Mouse (Mus musculus) hindbrain, embryonic 13.5 days (tissue): ENCODE data around the gene Dqx1. TPM values are rescaled to one million over a fixed set of nuclear protein-coding genes. Genes with fewer than 3 reads are reported as not detected.

Source experiments
- ATAC-seq: fragments of 200-750 bp; cut with Nextera tagmentation; 2 replicates; pipeline ENCODE4 v1.8.0; 2017; ENCODE audit warnings: moderate TSS enrichment; ENCODE audit not compliant: low FRiP score
- H3K27ac ChIP-seq: fragments of 300-500 bp; sonication (generic); 2 replicates; pipeline ENCODE4 v1.5.1; 2015; ENCODE audit warnings: inconsistent platforms, mild to moderate bottlenecking, moderate library complexity
- H3K27me3 ChIP-seq: fragments of 300-500 bp; sonication (generic); 2 replicates; pipeline ENCODE4 v1.6.1; 2015; ENCODE audit warnings: mild to moderate bottlenecking, inconsistent platforms
- H3K36me3 ChIP-seq: fragments of 300-500 bp; sonication (generic); 2 replicates; pipeline ENCODE4 v1.6.1; 2015; ENCODE audit warnings: mild to moderate bottlenecking, inconsistent platforms
- H3K4me1 ChIP-seq: fragments of 300-500 bp; sonication (generic); replicated peaks from 2 replicates; pipeline ENCODE4 v1.6.1; 2015; ENCODE audit warnings: inconsistent platforms
- H3K4me2 ChIP-seq: fragments of 300-500 bp; sonication (generic); 2 replicates; pipeline ENCODE4 v1.6.1; 2015; ENCODE audit warnings: inconsistent platforms, mild to moderate bottlenecking, moderate library complexity
- H3K4me3 ChIP-seq: fragments of 300-500 bp; sonication (generic); 2 replicates; pipeline ENCODE4 v1.5.1; 2015; ENCODE audit warnings: mild to moderate bottlenecking, inconsistent platforms
- H3K9ac ChIP-seq: fragments of 300-500 bp; sonication (generic); 2 replicates; pipeline ENCODE4 v1.6.1; 2015; ENCODE audit warnings: mild to moderate bottlenecking, inconsistent platforms
- H3K9me3 ChIP-seq: fragments of 300-500 bp; sonication (generic); 2 replicates; pipeline ENCODE4 v1.6.1; 2016; ENCODE audit warnings: inconsistent platforms
- WGBS: fragments of 180-500 bp; shearing (Covaris S2); methylation state at CpG from one replicate; pipeline ENCODE4 v1.1.7; 2015; 5-methylcytosine and 5-hydroxymethylcytosine counted together
- polyA plus RNA-seq: library from polyadenylated mRNA; unstranded; fragments of >200 nt; fragmentation: Nextera tagmentation; extraction: Ambion mirVana; gene quantifications from 2 replicates; pipeline ENCODE4 v1.2.1, GENCODE M21; 2015

Dqx1 gene
- polyA plus RNA-seq, 1 experiment from 2014 or later: 0.81 TPM

DNA sequence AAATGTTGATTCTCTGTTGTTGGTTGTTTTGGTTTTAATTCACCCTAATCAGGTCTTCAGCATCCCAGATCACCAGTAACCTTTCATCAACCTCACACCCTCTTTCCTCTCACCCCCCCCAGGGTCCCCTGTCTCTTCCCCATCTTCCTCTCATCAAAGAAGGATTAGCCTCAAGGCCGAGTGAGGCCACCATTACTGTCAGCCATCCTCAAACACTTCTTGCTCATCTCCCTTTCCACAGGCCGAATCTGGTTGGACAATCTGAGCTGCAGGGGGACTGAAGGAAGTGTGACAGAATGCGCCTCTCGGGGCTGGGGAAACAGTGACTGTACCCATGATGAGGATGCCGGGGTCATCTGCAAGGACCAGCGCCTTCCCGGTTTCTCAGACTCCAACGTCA lies 20.5 kb upstream of the Dqx1 start:
- Histone ChIP-seq H3K27ac (no peak overlapping the region), H3K36me3 (no peaks in the 10 kb centered on the region), H3K9me3 (no peaks in the 10 kb centered on the region), H3K4me2 (no peak overlapping the region), H3K4me3 (no peak overlapping the region), H3K9ac (no peak overlapping the region), H3K27me3 (peaks cover 39% of the 10 kb centered on the region), H3K4me1 (peaks cover 34% of the 10 kb centered on the region)
- no peak for ATAC-seq
- WGBS: 88% methylated on average over 8 of the region's 8 CpGs

DNA sequence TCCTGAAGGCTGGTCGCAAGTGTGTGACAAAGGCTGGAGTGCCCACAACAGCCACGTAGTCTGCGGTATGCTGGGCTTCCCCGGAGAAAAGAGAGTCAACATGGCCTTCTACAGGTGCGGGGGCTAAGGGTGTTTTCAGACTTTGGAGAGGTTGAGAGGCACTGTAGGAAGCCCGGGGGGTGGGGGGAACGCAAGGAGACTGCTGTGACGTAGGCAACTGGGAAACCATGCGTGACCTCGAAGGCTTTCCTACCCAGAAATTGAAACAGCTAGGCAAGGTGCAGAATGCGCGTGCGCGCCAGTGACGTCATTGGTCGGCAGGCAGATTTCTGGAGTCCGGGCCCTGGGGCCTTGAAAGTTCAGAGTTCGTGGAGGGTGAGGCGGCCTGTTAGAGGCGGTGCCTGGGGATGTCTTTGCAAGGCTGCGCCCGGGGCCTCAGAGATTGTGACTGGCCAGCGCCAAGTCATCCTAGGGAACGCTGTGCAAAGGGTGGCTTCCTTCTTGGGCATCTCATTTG lies 19.1 kb upstream of the Dqx1 start:
- no peaks in the 10 kb centered on the region for H3K9me3 ChIP-seq
- peak; percentile 65 for ATAC-seq
- H3K4me3 ChIP-seq: peak overlapping the region; percentile 26
- H3K4me2 ChIP-seq: peak overlapping the region; percentile 53
- peak overlapping the region; percentile 43 for H3K9ac ChIP-seq
- WGBS: 5% methylated on average over 24 of the region's 24 CpGs
- H3K36me3 ChIP-seq: no peaks in the 10 kb centered on the region
- no peak overlapping the region for H3K27ac ChIP-seq
- H3K27me3 ChIP-seq: peaks cover 25% of the 10 kb centered on the region
- H3K4me1 ChIP-seq: peaks cover 20% of the 10 kb centered on the region

DNA sequence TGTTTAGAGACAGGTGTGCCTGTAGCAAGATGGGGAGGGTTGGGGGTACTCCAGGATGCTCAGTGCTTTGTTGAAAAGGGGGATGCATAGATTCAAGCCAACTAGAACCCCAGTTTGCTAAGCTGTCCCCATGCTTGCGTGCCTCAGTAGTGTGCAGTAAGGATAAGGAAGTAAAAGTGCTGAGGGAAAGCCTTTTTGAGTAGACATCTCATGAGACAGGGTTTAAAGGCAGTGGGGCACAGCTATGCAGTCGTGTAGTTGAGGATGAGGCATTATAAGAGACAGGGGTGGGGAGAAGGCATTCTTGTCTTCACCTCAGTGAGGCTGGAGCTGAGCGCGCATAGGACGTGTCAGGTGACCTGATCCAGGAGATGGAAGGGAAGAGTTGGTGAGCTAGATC lies 17.0 kb upstream of the Dqx1 start:
- ATAC-seq: no peak
- Histone ChIP-seq H3K27ac (no peak overlapping the region), H3K4me2 (no peak overlapping the region), H3K27me3 (peaks cover 6% of the 10 kb centered on the region), H3K9me3 (no peaks in the 10 kb centered on the region), H3K4me1 (peaks cover 9% of the 10 kb centered on the region), H3K36me3 (no peaks in the 10 kb centered on the region), H3K9ac (no peak overlapping the region), H3K4me3 (no peak overlapping the region)
- WGBS: 80% methylated on average over 5 of the region's 5 CpGs

DNA sequence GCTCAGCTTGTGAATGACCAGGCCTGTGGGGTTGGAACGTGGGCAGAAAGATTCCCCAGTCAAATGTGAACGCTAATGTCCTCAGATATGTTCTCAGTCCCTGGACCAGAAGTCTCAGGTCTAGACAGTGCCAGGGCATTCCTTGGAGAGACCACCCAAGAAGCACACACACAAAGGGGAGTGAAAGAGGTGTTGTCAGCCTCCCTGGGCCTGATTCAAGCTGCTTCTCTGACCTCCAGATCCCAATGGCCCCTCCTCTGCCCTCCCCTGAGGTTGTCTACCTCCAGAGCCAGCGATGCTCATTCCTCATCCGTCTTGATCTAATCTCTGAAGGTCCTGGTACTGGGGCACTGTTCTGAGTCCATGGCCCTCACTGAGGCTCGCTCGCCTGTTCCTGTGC lies 14.1 kb upstream of the Dqx1 start:
- Histone ChIP-seq H3K4me2 (no peak overlapping the region), H3K4me3 (no peak overlapping the region), H3K27ac (no peak overlapping the region), H3K4me1 (peaks cover 4% of the 10 kb centered on the region), H3K27me3 (no peaks in the 10 kb centered on the region), H3K36me3 (no peaks in the 10 kb centered on the region), H3K9ac (no peak overlapping the region), H3K9me3 (no peaks in the 10 kb centered on the region)
- ATAC-seq: no peak
- 65% methylated on average over 6 of the region's 6 CpGs for WGBS

DNA sequence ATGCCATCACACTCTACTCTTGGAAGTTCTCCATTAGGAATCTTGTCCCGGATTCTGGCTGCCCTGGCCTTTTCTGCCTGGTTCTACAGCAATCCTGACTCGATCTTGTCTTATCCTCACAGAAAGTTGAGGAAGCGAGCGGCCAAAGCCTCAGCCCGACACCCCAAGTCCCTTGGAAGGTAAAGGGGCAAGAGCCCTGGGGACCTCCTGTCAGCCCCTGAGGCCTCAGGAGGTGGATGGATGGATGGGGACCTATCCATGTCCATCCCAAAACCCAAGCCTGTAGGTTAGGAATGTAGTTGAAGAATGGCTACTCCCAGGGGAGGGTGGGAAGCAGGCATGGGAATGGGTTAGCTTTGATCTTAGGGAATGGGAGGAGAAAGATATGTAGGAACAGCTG lies 13.7 kb upstream of the Dqx1 start:
- Histone ChIP-seq H3K9ac (no peak overlapping the region), H3K36me3 (no peaks in the 10 kb centered on the region), H3K4me3 (no peak overlapping the region), H3K27me3 (no peaks in the 10 kb centered on the region), H3K27ac (no peak overlapping the region), H3K9me3 (no peaks in the 10 kb centered on the region), H3K4me2 (no peak overlapping the region), H3K4me1 (no peaks in the 10 kb centered on the region)
- ATAC-seq: no peak
- 92% methylated on average over 5 of the region's 5 CpGs for WGBS

DNA sequence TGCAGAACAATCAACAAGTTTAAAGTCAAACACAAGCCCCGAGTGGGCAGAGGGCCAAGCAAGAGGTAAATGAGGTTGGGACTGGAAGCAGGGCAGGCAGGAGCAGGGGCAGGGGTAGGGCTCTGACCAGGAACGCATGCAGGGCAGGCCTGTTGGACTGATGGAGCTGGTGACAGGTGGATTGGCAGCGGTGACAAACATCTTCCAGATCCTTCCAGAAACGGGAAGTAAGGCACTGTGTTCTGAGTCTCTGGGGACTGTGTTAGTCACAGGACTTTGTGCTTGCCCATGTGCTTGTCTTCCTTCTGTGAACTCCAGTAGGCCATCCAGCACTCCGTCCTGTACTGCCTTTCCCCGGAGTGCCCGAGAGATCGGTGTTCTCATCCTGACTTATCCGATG lies 12.9 kb upstream of the Dqx1 start:
- Histone ChIP-seq H3K4me1 (no peaks in the 10 kb centered on the region), H3K9me3 (no peaks in the 10 kb centered on the region), H3K27me3 (no peaks in the 10 kb centered on the region), H3K4me2 (no peak overlapping the region), H3K9ac (no peak overlapping the region), H3K27ac (no peak overlapping the region), H3K36me3 (no peaks in the 10 kb centered on the region), H3K4me3 (no peak overlapping the region)
- no peak for ATAC-seq
- 80% methylated on average over 9 of the region's 9 CpGs for WGBS

DNA sequence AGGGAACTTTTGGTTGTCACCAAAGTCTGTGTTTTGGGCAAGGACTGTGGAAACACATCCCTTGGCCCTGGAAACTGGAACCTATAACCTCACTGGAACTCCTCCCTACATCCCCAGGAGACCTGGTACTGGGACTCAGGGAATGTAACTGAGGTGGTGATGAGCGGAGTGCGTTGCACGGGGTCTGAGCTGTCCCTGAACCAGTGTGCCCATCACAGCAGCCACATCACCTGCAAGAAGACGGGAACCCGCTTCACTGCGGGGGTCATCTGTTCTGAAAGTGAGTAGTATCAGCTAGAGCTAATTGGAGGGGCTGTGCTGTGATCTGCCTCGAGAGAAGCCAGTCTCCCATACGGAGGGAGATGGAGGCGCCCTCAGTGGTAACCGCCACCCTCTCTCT lies 8.3 kb upstream of the Dqx1 start:
- no peaks in the 10 kb centered on the region for H3K27me3 ChIP-seq
- H3K9me3 ChIP-seq: no peaks in the 10 kb centered on the region
- no peak overlapping the region for H3K4me3 ChIP-seq
- no peak overlapping the region for H3K27ac ChIP-seq
- no peak for ATAC-seq
- no peak overlapping the region for H3K4me2 ChIP-seq
- H3K36me3 ChIP-seq: peaks cover 15% of the 10 kb centered on the region
- 73% methylated on average over 10 of the region's 10 CpGs for WGBS
- no peak overlapping the region for H3K9ac ChIP-seq
- peaks cover 15% of the 10 kb centered on the region for H3K4me1 ChIP-seq

DNA sequence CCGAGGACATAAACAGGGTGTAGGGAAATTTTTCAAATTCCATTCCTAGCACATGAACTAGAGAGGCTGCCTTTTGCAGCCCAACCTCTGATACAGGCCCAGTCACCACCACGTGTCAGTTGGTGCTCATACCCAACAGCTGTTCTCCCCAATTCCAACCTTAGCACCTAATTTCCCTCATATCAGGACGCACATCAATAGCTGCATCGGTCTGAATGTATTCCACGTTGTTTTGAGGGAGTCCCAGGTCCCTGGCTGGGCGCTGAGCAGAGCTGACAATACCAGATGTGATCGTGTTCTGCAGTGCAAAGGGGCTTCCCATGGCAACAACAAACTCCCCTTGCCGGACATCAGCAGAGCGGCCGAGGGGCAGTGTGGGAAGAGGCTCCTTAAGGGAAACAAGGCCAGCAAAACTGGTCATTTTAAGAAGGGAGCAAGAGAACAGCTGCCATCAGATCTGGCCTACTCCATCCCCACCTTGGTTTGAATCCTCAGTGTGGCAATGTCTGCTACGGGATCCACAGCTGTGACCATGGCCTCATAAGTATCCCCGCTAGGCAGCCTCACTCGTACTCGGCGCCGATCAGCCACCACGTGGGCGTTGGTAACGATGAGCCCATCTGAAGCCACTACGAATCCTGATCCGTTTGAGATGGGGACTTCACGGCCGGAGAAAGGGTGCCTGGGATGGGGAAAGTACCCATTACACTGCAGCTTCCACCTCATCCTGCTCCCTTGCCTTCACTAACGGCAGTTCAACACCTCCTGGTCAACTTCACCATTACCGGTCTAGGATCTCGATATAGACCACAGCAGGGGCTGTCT lies 4.3 kb upstream of the Dqx1 start:
- H3K4me1 ChIP-seq: peaks cover 31% of the 10 kb centered on the region
- H3K27ac ChIP-seq: peak overlapping the region; percentile 92
- no peaks in the 10 kb centered on the region for H3K9me3 ChIP-seq
- H3K4me2 ChIP-seq: peak overlapping the region; percentile 91
- peak overlapping the region; percentile 98 for H3K4me3 ChIP-seq
- WGBS: 3% methylated on average over 26 of the region's 26 CpGs
- peak; percentile 2; the same call in 1 of the 2 replicates for ATAC-seq
- peak overlapping the region; percentile 95 for H3K9ac ChIP-seq
- no peaks in the 10 kb centered on the region for H3K27me3 ChIP-seq
- peaks cover 38% of the 10 kb centered on the region for H3K36me3 ChIP-seq

DNA sequence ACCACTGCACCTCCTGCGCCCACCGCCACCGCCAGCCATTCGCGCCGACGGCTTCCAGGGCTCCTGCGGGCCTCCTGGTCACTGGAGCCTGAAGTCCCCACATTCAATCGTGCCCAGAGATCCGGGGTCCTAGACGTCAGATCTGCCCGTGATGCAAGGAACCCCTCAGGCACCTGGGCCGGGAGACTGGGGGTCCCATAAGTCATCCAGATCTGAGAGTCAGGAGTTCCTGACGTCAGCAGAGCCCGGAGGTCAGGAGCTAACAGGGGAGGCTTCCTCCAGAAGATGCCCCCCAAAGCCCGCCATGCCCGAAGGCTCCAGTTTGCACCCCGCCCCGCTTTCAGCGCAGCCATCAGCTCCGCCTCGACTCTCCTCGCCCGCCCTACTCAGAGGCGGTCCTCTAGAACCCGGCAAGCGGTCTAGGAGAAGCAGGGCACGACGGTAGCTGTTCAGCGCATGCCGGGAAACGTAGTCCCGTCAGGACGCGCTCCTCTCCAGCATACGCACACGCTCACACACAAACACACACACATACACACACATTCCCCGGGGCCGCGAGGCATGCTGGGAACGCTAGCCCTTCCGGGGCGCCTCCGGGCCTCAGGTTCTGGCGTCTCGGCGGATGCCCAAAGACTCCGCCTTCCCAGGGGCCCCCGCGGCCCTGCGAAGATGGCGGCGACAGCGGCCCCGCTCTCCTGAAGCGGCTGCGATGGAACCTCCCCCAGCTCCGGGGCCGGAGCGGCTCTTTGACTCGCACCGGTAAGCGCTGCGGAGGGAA lies 3.4 kb upstream of the Dqx1 start, which contains the start of gene Aup1:
Gene Aup1, plus strand, starts transcription at position 448 of the 778 bp plus-strand sequence.
- Histone ChIP-seq H3K27ac (peak within 1 kb of the TSS; percentile 92), H3K4me2 (peak within 1 kb of the TSS; percentile 91), H3K9ac (peak within 1 kb of the TSS; percentile 95), H3K9me3 (no peaks in the 10 kb centered on the region), H3K4me3 (peak within 1 kb of the TSS; percentile 98), H3K4me1 (peaks cover 31% of the 10 kb centered on the region), H3K36me3 (peaks cover 39% of the 10 kb centered on the region), H3K27me3 (peaks cover under 1% of the 10 kb centered on the region; the same call in 1 of the 2 replicates)
- under 1% methylated on average over 64 of the region's 64 CpGs for WGBS
- ATAC-seq: peak; percentile 97

DNA sequence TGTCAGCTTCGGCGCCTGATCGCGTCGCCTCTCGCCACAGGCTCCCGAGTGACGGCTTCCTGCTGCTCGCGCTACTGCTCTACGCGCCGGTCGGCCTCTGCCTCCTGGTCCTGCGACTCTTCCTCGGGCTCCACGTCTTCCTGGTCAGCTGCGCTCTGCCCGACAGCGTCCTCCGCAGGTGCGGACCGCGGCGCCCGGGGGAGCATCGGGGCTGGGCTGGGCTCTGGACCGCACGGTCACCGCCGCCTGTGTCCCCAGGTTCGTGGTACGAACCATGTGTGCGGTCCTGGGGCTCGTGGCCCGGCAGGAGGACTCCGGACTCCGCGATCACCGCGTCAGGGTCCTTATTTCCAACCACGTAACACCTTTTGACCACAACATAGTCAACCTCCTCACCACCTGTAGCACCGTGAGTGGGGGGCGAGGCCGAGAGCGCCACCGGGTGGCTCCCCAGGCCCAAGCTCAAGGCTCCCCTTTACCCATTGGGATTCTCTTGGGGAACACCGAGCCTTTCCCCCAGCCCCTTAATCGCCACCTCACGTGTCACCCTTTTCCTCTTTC lies 2.7 kb upstream of the Dqx1 start, which contains the start of gene Htra2:
Gene Htra2, minus strand, starts transcription at position 403 of the 561 bp plus-strand sequence.
- peak within 1 kb of the TSS; percentile 92 for H3K27ac ChIP-seq
- under 1% methylated on average over 50 of the region's 50 CpGs for WGBS
- no peaks in the 10 kb centered on the region for H3K9me3 ChIP-seq
- peaks cover 7% of the 10 kb centered on the region; the same call in 1 of the 2 replicates for H3K27me3 ChIP-seq
- ATAC-seq: peak; percentile 52; the same call in 1 of the 2 replicates
- peaks cover 39% of the 10 kb centered on the region for H3K36me3 ChIP-seq
- peak within 1 kb of the TSS; percentile 91 for H3K4me2 ChIP-seq
- H3K4me1 ChIP-seq: peaks cover 31% of the 10 kb centered on the region
- peak within 1 kb of the TSS; percentile 98 for H3K4me3 ChIP-seq
- H3K9ac ChIP-seq: peak within 1 kb of the TSS; percentile 95

DNA sequence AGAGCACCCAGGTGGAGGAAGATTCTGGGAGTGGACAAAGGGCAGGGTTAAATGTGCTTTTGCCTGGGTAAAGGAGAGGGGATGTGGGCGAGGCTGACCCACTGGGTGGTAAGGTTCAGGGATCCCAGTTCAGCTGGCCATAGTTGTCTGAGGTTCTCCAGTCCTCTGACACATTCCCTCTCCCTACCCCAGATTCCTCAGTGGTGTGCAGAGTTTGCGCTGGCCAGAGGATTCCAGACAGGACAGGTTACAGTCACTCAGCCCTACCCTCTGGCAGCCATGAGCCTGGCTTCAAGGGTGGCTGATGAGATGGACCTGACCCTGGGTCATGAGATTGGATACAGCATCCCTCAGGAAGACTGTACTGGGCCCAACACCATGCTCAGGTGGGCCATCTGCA lies 1.1 kb downstream of the Dqx1 start:
- Histone ChIP-seq H3K9ac (0 out of 2 replicates have a peak overlapping the region, but pooled peaks have one; percentile 13), H3K4me1 (peaks cover 16% of the 10 kb centered on the region), H3K36me3 (peaks cover 24% of the 10 kb centered on the region), H3K4me3 (no peak overlapping the region), H3K4me2 (no peak overlapping the region), H3K27ac (no peak overlapping the region), H3K27me3 (peaks cover 44% of the 10 kb centered on the region), H3K9me3 (no peaks in the 10 kb centered on the region)
- 87% methylated on average over 2 of the region's 2 CpGs for WGBS
- ATAC-seq: no peak

DNA sequence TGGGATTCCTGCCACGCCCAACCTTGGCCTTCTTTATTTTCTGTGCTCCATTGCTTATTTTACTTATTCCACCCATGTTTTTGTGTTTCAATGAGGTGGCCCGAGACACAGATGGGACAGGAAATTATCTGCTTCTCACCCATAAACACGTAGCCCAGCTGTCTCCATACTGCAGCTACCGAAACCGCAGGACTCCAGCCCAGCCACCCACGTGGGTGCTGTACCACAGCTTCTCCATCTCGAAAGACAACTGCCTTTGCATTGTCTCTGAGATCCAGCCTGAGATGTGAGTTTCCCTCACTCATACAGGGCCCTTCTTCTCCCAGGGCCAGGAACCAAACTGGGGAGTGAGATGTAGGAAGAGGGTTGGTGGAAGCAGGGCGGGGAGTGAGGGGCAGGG lies 8.4 kb downstream of the Dqx1 start:
- no peak overlapping the region for H3K9ac ChIP-seq
- no peaks in the 10 kb centered on the region for H3K36me3 ChIP-seq
- H3K4me3 ChIP-seq: no peak overlapping the region
- 49% methylated on average over 8 of the region's 8 CpGs for WGBS
- no peak for ATAC-seq
- peaks cover 99% of the 10 kb centered on the region for H3K27me3 ChIP-seq
- H3K4me2 ChIP-seq: no peak overlapping the region
- no peaks in the 10 kb centered on the region for H3K9me3 ChIP-seq
- no peak overlapping the region for H3K27ac ChIP-seq
- peaks cover 23% of the 10 kb centered on the region for H3K4me1 ChIP-seq
